Comparison of ENCODE assay signal across 17 mouse cellular contexts in genomic region chr3:81564757-81565063, GRCm38 (mm10).
"Had no signal": no experiment of that assay in that cellular context is flagged by ENCODE, and none has a peak within 500 bp of the region (broad histone marks: within the 10 kb centered on the region; RNA-seq: fewer than 3 reads in every experiment).

No protein-coding gene starts in this region.

- H3K4me1 ChIP-seq: midbrain, embryonic 10.5 days; midbrain, embryonic 12.5 days; neural tube, embryonic 13.5 days; neural tube, embryonic 15.5 days had no signal

- H3K36me3 ChIP-seq: midbrain, embryonic 10.5 days; midbrain, embryonic 12.5 days; neural tube, embryonic 13.5 days; neural tube, embryonic 15.5 days had no signal

- H3K4me3 ChIP-seq: midbrain, embryonic 10.5 days; midbrain, embryonic 12.5 days; myocyte; neural tube, embryonic 13.5 days; neural tube, embryonic 15.5 days had no signal

- H3K27me3 ChIP-seq: midbrain, embryonic 12.5 days; neural tube, embryonic 13.5 days; neural tube, embryonic 15.5 days had no signal

- H3K9ac ChIP-seq: lung, embryonic 14.5 days; midbrain, embryonic 12.5 days; neural tube, embryonic 13.5 days; neural tube, embryonic 15.5 days had no signal

- H3K9me3 ChIP-seq: midbrain, embryonic 10.5 days; midbrain, embryonic 12.5 days; neural tube, embryonic 13.5 days; neural tube, embryonic 15.5 days had no signal

- ATAC-seq: midbrain, embryonic 16.5 days had no signal

- H3K4me2 ChIP-seq: lung, embryonic 14.5 days; midbrain, embryonic 12.5 days; neural tube, embryonic 13.5 days; neural tube, embryonic 15.5 days had no signal

- DNase-seq: lung, embryonic 14.5 days; lung, postnatal 10 days; midbrain, embryonic 14.5 days; retina, postnatal 1 day; right cerebral cortex, adult 18-20 months; right cerebral cortex, postnatal 25 days; right cerebral cortex, postnatal 4 days; spleen, adult 18-20 months; thymus, adult 18-20 months; thymus, postnatal 14 days; thymus, postnatal 36 days had no signal

- H3K27ac ChIP-seq: midbrain, embryonic 10.5 days; midbrain, embryonic 12.5 days; neural tube, embryonic 13.5 days; neural tube, embryonic 15.5 days had no signal
